14 mouse cellular contexts compared by ENCODE assay signal in the genomic region with DNA sequence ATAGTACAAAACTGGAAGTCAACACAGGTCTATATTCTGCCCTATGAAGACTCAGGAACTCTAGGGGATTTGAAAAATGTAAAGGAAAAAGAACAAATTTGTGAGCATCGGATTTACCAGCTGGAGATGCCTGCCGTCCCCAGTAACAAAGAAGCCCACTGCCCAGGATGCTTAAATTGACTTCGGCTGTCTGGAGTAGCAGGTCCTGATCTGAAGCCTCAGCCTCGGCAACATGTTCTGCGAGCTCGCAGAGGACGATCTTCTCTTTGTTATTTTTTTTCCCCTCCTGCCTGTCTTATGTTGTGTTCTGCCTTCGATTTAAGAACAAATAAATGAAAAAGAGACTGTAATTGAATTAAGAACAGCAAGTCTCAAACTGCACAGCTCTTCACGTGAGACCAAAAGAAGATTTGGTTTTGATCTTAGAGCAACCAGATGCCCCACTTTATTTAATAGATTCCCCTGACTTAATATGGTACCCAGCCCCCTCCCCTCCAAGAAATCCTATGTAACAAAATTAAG.
A peak's percentile ranks its signal among the peaks of the same experiment; 100 is the strongest.
DNase-seq lines count a peak whose midpoint lies in the region; ATAC-seq lines count a peak whose summit lies in the region.
"Had no signal": no experiment of that assay in that cellular context is flagged by ENCODE, and none has a peak within 500 bp of the region (broad histone marks: within the 10 kb centered on the region; RNA-seq: fewer than 3 reads in every experiment).

No protein-coding gene starts in this region.

- peak; percentile 18 for DNase-seq in embryo, embryonic 10.5 days (ENCODE audit: low spot score)
- no peak for DNase-seq in embryo, embryonic 9.5 days (ENCODE audit: extremely low spot score)
- no peak for DNase-seq in limb, embryonic 10.5 days (ENCODE audit: low spot score)
- DNase-seq in midbrain, embryonic 10.5 days (ENCODE audit: low spot score), result peak; percentile 29
- DNase-seq in adrenal gland, adult (ENCODE audit: inconsistent age in 2 of 2, low spot score in 1 of 2), result no peak
- DNase-seq in natural killer cell, adult 2 months (ENCODE audit: low spot score in 2 of 2), result no peak
- DNase-seq in right cerebral cortex, postnatal 14 days, result no peak
- DNase-seq: adrenal gland, postnatal 14 days; cerebellum, postnatal 36 days; heart, postnatal 10 days; kidney, adult 9 months; left cerebral cortex, postnatal 4 days had no signal

- H3K36me3 ChIP-seq in limb, embryonic 13.5 days, result no peaks in the 10 kb centered on the region
- H3K36me3 ChIP-seq in limb, embryonic 10.5 days, result no peaks in the 10 kb centered on the region
- no peaks in the 10 kb centered on the region for H3K36me3 ChIP-seq in midbrain, embryonic 10.5 days

- no peak for ATAC-seq in limb, embryonic 13.5 days (ENCODE audit: low FRiP score, low read depth)

- no peak overlapping the region for H3K9ac ChIP-seq in limb, embryonic 13.5 days

- H3K4me2 ChIP-seq in limb, embryonic 13.5 days (replicated peaks), result peak overlapping the region; percentile 33

- no peak overlapping the region for H3K4me3 ChIP-seq in limb, embryonic 13.5 days
- H3K4me3 ChIP-seq in limb, embryonic 10.5 days, result no peak overlapping the region
- H3K4me3 ChIP-seq in midbrain, embryonic 10.5 days, result peak overlapping the region; percentile 11; the same call in 1 of the 2 replicates

- WGBS in limb, embryonic 13.5 days, result 36% methylated on average over 9 of the region's 9 CpGs
- WGBS in limb, embryonic 10.5 days, result 50% methylated on average over 9 of the region's 9 CpGs
- WGBS in midbrain, embryonic 10.5 days, result 17% methylated on average over 9 of the region's 9 CpGs

- H3K27me3 ChIP-seq in limb, embryonic 13.5 days, result no peaks in the 10 kb centered on the region
- no peaks in the 10 kb centered on the region for H3K27me3 ChIP-seq in limb, embryonic 10.5 days (ENCODE audit: low read depth, poor library complexity, severe bottlenecking)
- no peaks in the 10 kb centered on the region for H3K27me3 ChIP-seq in midbrain, embryonic 10.5 days (ENCODE audit: low read depth, poor library complexity, severe bottlenecking)

- H3K4me1 ChIP-seq in limb, embryonic 13.5 days, result 0 out of 2 replicates have a peak, but pooled peaks cover 2% of the 10 kb centered on the region
- H3K4me1 ChIP-seq in limb, embryonic 10.5 days, result peaks cover 7% of the 10 kb centered on the region; the same call in 1 of the 2 replicates
- H3K4me1 ChIP-seq in midbrain, embryonic 10.5 days, result peaks cover 7% of the 10 kb centered on the region; the same call in 1 of the 2 replicates

- no peaks in the 10 kb centered on the region for H3K9me3 ChIP-seq in limb, embryonic 13.5 days
- H3K9me3 ChIP-seq in limb, embryonic 10.5 days (replicated peaks), result no peaks in the 10 kb centered on the region
- no peaks in the 10 kb centered on the region for H3K9me3 ChIP-seq in midbrain, embryonic 10.5 days (replicated peaks)

- H3K27ac ChIP-seq in limb, embryonic 13.5 days, result no peak overlapping the region
- no peak overlapping the region for H3K27ac ChIP-seq in limb, embryonic 10.5 days
- H3K27ac ChIP-seq in midbrain, embryonic 10.5 days (replicated peaks), result peak overlapping the region; percentile 63
- H3K27ac ChIP-seq: macrophage had no signal

Comparison
In these comparisons a context has a peak if more than half of its experiments do, and no peak if none do; other contexts are left out.
1. DNase-seq: peak in embryo, embryonic 10.5 days (single experiment) and midbrain, embryonic 10.5 days (single experiment); none in embryo, embryonic 9.5 days (single experiment), limb, embryonic 10.5 days (single experiment), adrenal gland, adult (0 of 2), natural killer cell, adult 2 months (0 of 2) and right cerebral cortex, postnatal 14 days (single experiment).